Mouse (Mus musculus): ENCODE measurements around the gene Phactr1. TPM values are rescaled to one million over a fixed set of nuclear protein-coding genes. Genes with fewer than 3 reads are reported as not detected.

Phactr1 gene
- polyA plus RNA-seq (2012; rRNA removed): 0.57 and 0.66 TPM in 2 replicates

DNA sequence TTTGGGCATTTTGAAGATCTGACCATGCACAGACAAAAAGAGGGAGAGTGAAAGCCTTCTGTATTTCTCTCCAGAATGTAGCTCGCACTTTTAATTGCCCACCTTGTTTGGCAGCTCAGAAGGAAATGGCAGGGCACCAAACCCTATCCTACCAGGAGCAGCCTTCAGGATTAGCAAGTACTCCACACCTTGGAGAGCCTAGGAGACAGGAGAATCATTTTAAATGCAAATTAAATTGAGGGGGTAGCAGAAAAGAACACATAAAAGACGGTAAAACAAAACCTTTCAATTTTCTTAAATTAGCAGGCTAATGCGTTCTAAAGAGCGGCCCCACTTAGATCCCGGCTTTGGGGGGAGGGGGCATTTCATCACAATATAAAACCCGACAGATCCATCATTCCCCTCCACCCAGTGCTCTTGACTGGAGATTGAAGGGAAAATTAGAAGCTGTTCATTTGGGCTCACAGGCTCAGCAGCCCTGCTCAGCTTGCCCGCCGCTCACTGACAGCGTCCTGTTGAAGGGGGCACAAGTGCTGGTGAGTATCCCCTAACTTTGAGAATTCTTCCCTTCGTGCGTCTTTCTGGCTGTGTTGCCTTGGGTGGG, at the start of gene Phactr1:
Gene Phactr1 (plus strand): TSS at position 233 of the 604 bp plus-strand sequence.

DNA sequence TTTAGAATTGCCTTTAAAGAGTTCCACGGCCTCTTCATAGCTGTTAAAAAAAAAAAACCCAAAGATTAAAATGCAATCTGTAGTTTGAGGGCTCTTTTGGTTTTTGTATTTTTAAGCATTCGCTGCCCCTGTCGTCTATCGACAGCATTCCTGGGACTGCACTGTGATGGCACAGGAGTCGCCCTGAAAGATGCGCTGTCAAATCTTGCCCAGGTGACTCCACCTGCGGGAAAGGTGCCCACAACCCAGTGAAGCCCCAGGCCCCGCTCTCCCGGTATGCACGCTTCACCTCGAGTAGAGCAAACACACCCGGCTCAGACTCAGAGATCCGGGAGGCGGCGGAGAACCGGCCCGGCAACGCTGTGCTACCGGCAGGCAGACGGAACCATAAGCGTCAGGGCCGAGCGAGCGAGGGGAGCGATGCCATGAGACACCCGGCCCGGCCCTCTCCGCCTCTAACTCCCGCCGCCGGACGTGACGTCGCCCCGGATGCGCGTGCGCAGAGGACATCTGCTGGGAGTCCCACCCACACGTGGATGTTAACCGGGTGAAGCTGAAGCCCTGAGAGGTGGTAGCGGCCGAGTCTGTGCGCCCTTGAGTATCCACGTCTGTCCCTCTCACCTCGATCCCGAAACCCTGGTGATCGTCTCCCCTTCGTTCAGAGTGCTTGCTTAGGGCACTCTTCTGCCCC, 490.7 kb downstream of the Phactr1 start, which contains the start of gene Tbc1d7:
Gene Tbc1d7 (minus strand): TSS at position 482 of the 691 bp plus-strand sequence.

Measured in stomach, adult 2 months (tissue).